Mouse (Mus musculus) forebrain, embryonic 14.5 days (tissue): ENCODE measurements around the gene Arhgap11a. TPM values are rescaled to one million over a fixed set of nuclear protein-coding genes. Genes with fewer than 3 reads are reported as not detected.

Experiments used
- ATAC-seq: fragments of 200-750 bp; cut with Nextera tagmentation; 2 replicates; pipeline ENCODE4 v1.8.0; 2017; ENCODE audit warnings: mild to moderate bottlenecking, moderate library complexity
- DNase-seq: peaks from one replicate; pipeline ENCODE4 v3.0.0-alpha.2; 2015; ENCODE audit warnings: low spot score
- H3K27ac ChIP-seq: fragments of 300-500 bp; sonication (generic); 2 replicates; pipeline ENCODE4 v1.5.1; 2014; ENCODE audit warnings: low read depth, mild to moderate bottlenecking, control low read depth, low read length, moderate library complexity
- H3K27me3 ChIP-seq: fragments of 300-500 bp; sonication (generic); replicated peaks from 2 replicates; pipeline ENCODE4 v1.6.1; 2014; ENCODE audit warnings: low read length, control low read depth, mixed read lengths; ENCODE audit not compliant: control insufficient read depth, insufficient read depth
- H3K36me3 ChIP-seq: fragments of 300-500 bp; sonication (generic); 2 replicates; pipeline ENCODE4 v1.6.1; 2014; ENCODE audit warnings: low read length, control low read depth; ENCODE audit not compliant: control insufficient read depth, insufficient read depth
- H3K4me1 ChIP-seq: fragments of 300-500 bp; sonication (generic); 2 replicates; pipeline ENCODE4 v1.6.1; 2014; ENCODE audit warnings: antibody characterized with exemption, low read length, control low read depth; ENCODE audit not compliant: control insufficient read depth, insufficient read depth
- H3K4me2 ChIP-seq: fragments of 300-500 bp; sonication (generic); 2 replicates; pipeline ENCODE4 v1.6.1; 2014; ENCODE audit warnings: mild to moderate bottlenecking, control low read depth, low read length
- H3K4me3 ChIP-seq: fragments of 300-500 bp; sonication (generic); 2 replicates; pipeline ENCODE4 v1.5.1; 2014; ENCODE audit warnings: low read depth, low read length, control low read depth
- H3K9ac ChIP-seq: fragments of 300-500 bp; sonication (generic); 2 replicates; pipeline ENCODE4 v1.6.1; 2014; ENCODE audit warnings: mild to moderate bottlenecking, low read length, control low read depth, moderate library complexity
- H3K9me3 ChIP-seq: fragments of 300-500 bp; sonication (generic); replicated peaks from 2 replicates; pipeline ENCODE4 v1.6.1; 2016; ENCODE audit warnings: low read length, control low read depth, mixed read lengths; ENCODE audit not compliant: control insufficient read depth
- WGBS: fragments of 180-500 bp; shearing (Covaris S2); extraction: QIAGEN DNeasy Blood & Tissue Kit; methylation state at CpG from one replicate; pipeline ENCODE4 v1.1.7; 2014; 5-methylcytosine and 5-hydroxymethylcytosine counted together
- polyA plus RNA-seq: library from polyadenylated mRNA; unstranded; fragments of >200 nt; fragmentation: Nextera tagmentation; extraction: Ambion mirVana; gene quantifications from 2 replicates; pipeline ENCODE4 v1.2.1, GENCODE M21; 2014

Gene Arhgap11a
- polyA plus RNA-seq, result 5.5 and 5.9 TPM in 2 replicates

DNA sequence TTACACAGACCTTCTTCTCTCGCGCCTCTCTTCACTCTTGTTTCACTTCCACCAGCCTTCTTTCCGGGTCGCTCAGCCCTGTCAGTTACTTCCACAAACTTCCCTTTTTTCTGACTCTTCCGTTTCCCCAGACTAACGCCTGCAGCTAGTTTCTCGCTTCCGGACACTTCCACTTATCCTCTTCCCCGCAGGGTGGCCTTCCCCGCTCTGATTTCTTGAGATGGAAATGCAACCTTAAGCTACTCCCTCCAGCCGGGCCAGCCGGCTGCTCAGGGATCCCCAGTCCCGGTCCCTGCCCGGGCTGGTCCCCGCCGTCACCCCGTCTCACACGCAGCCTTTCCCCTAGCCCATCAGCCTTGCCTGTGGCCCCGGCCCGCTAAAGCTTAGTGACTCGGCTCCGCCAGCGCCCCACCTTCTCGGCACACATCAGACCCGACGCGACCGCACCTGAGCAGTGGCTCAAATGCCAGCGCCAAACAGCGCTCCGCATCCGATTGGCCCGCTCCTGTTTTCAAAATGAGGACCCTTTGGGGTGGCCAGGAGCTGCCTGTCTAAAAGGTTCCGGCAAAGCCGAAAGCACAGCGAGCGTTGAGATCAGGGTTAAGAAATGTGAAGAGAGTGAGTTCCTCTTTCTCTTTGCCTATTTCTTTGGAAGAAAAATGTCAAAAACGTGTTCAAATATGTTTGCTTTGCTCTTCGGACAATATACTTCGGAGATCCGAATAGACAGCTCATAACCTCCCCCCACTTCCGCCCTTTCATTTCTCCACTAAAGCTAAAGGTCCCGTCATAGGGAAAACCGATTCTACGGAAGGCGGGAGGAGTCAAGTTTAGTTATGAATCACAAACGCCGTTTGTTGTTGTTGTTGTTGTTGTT is at the start of gene Arhgap11a:
Gene Arhgap11a (minus strand): TSS at position 417 of the 877 bp plus-strand sequence.
- H3K9me3 ChIP-seq, result no peaks in the 10 kb centered on the region
- peak within 1 kb of the TSS; percentile 49; the same call in 1 of the 2 replicates for H3K27ac ChIP-seq
- DNase-seq (peak; percentile 99), ATAC-seq (peak; percentile 97)
- H3K4me2 ChIP-seq, result peak within 1 kb of the TSS; percentile 82
- peaks cover 14% of the 10 kb centered on the region; the same call in 1 of the 2 replicates for H3K36me3 ChIP-seq
- H3K27me3 ChIP-seq, result no peaks in the 10 kb centered on the region
- WGBS, result under 1% methylated on average over 48 of the region's 48 CpGs
- peak within 1 kb of the TSS; percentile 68 for H3K9ac ChIP-seq
- H3K4me3 ChIP-seq, result peak within 1 kb of the TSS; percentile 83
- H3K4me1 ChIP-seq, result peaks cover 10% of the 10 kb centered on the region; the same call in 1 of the 2 replicates

DNA sequence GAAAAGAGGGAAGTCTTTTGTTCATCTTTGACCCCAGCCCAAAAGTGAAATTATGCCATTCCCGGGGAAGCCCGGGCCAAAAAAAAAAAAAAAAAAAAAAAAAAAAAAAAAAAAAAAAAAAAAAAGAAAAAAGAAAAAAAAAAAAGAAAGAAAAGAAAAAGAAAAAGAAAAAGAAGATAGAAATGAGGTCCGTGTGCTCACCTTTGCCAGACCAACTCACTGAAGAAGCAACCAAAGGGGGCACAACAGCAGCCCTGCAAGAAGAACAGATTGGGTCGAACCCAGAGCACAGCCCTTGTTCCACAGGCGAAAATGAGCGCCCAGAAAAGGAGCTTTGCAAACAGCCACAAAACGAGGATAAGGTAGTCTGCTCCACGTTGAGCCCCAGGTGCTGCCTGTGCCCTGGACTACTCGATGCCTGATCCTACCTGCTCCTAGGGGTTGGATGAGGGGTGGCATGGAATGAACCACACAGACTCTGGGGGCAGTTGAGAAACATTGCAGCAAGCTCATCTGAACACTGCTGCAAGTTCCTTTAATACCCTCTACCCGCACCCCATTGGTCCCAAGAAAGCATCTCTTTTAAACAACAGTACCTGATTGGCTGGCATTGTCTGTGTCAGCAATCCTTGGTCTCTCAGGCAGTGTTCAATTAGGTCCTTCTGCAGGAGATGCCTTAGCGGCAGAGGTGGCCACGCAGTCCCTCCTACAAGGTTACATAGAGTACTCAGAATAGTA is 45.1 kb upstream of the Arhgap11a start:
- Histone ChIP-seq H3K4me2 (no peak overlapping the region), H3K27ac (no peak overlapping the region), H3K4me3 (no peak overlapping the region), H3K36me3 (no peaks in the 10 kb centered on the region), H3K9me3 (no peaks in the 10 kb centered on the region), H3K4me1 (no peaks in the 10 kb centered on the region), H3K9ac (no peak overlapping the region), H3K27me3 (no peaks in the 10 kb centered on the region)
- DNase-seq (no peak), ATAC-seq (no peak)
- 81% methylated on average over 10 of the region's 12 CpGs for WGBS

- no peak overlapping the region for H3K27ac ChIP-seq
- ATAC-seq, result no peak
- no peaks in the 10 kb centered on the region for H3K4me1 ChIP-seq
- H3K9ac ChIP-seq, result no peak overlapping the region
- H3K4me2 ChIP-seq, result no peak overlapping the region
- H3K9me3 ChIP-seq, result no peaks in the 10 kb centered on the region
- H3K36me3 ChIP-seq, result no peaks in the 10 kb centered on the region
- WGBS, result 65% methylated on average over 4 of the region's 4 CpGs
- H3K27me3 ChIP-seq, result no peaks in the 10 kb centered on the region
- DNase-seq, result no peak
- no peak overlapping the region for H3K4me3 ChIP-seq
Measured at GRCm38 (mm10) chr2:113887166-113887565, 38.7 kb upstream of the Arhgap11a start.

DNA sequence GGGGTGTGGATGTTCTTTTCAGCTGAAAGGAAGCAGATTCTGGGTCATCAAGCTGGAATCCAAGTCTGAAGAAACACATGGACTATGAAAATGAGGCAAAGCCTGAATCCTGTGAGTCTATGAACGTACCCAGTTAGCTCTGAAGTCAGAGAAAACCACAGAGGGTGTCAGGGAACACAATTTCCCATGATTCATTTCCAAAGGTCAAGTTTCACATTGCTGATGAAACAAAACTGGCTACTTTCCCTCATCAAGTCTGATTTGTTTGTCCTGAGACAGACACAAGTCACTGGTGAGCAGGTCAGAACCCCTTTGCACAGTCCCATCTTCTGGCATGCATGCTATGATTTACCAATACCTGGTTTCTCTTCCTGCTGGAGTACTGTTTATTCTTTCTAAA is 37.6 kb upstream of the Arhgap11a start:
- no peak for ATAC-seq

DNA sequence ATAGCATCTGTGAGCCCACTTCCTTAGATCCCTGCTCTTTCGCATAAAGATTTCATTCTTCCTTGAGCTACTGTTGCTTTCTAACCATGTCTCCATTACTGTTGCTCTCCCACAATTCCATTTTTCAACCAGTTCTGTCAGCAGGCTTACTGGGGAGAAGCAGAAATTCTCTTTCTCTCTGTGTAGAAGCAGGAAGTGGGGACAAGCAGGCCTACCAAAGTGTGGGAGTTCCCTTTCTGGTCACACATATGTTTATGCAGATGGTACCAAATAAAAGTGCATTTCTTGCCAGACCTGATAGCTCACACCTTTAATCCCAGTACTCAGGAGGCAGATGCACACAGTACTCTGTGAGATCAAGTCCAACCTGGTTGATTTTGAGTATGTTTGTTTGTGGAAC is 21.7 kb upstream of the Arhgap11a start:
- ATAC-seq, result no peak
- no peaks in the 10 kb centered on the region for H3K9me3 ChIP-seq
- H3K4me3 ChIP-seq, result no peak overlapping the region
- no peaks in the 10 kb centered on the region for H3K36me3 ChIP-seq
- 94% methylated on average over 1 of the region's 1 CpGs for WGBS
- no peak overlapping the region for H3K9ac ChIP-seq
- no peak for DNase-seq
- no peaks in the 10 kb centered on the region for H3K27me3 ChIP-seq
- H3K4me1 ChIP-seq, result no peaks in the 10 kb centered on the region
- H3K27ac ChIP-seq, result no peak overlapping the region
- no peak overlapping the region for H3K4me2 ChIP-seq

More for the DNA sequence above, 37.6 kb upstream of the Arhgap11a start:
- no peaks in the 10 kb centered on the region for H3K4me1 ChIP-seq
- H3K27ac ChIP-seq, result no peak overlapping the region
- H3K4me2 ChIP-seq, result no peak overlapping the region
- no peaks in the 10 kb centered on the region for H3K27me3 ChIP-seq
- H3K9me3 ChIP-seq, result no peaks in the 10 kb centered on the region
- H3K4me3 ChIP-seq, result no peak overlapping the region
- DNase-seq, result no peak
- no peak overlapping the region for H3K9ac ChIP-seq
- H3K36me3 ChIP-seq, result no peaks in the 10 kb centered on the region
- WGBS, result 59% methylated on average over 1 of the region's 1 CpGs

GRCm38 (mm10) chr2:113868404-113868803 is 19.9 kb upstream of the Arhgap11a start:
- no peaks in the 10 kb centered on the region for H3K4me1 ChIP-seq
- ATAC-seq, result no peak
- no peaks in the 10 kb centered on the region for H3K36me3 ChIP-seq
- H3K9me3 ChIP-seq, result no peaks in the 10 kb centered on the region
- no peak overlapping the region for H3K4me3 ChIP-seq
- H3K9ac ChIP-seq, result no peak overlapping the region
- no peak overlapping the region for H3K27ac ChIP-seq
- WGBS, result 85% methylated on average over 4 of the region's 4 CpGs
- no peak overlapping the region for H3K4me2 ChIP-seq
- no peaks in the 10 kb centered on the region for H3K27me3 ChIP-seq
- no peak for DNase-seq

DNA sequence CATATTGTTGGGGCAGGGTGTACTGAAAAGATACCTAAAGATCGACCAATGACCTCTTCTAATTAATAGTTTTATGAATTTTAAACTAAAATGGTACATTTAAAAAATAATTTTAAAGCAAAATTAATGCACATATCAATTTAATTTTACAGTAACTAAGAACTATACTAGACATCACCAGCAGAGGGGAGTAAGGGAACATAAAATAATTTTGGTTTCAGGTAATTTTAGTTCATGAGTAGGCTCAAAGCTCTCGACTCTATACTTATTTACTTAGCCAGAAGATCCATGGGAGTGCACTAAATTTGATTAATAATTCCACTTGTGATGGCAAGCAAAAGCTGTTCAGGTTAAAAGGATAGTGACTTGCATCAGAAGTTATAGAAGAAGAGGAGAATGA is 17.7 kb upstream of the Arhgap11a start:
- no peaks in the 10 kb centered on the region for H3K9me3 ChIP-seq
- no peak overlapping the region for H3K27ac ChIP-seq
- no peaks in the 10 kb centered on the region for H3K4me1 ChIP-seq
- H3K9ac ChIP-seq, result no peak overlapping the region
- whole genome bisulfite sequencing, result 61% methylated on average over 2 of the region's 2 CpGs
- DNase-seq, result peak; percentile 57
- no peak overlapping the region for H3K4me3 ChIP-seq
- no peak for ATAC-seq
- no peaks in the 10 kb centered on the region for H3K27me3 ChIP-seq
- no peaks in the 10 kb centered on the region for H3K36me3 ChIP-seq
- no peak overlapping the region for H3K4me2 ChIP-seq

- peak; percentile 74 for ATAC-seq
- peak overlapping the region; percentile 49 for H3K4me2 ChIP-seq
Measured at GRCm38 (mm10) chr2:113849141-113849540, 680 bp upstream of the Arhgap11a start.

More at GRCm38 (mm10) chr2:113849141-113849540, 680 bp upstream of the Arhgap11a start:
- Histone ChIP-seq H3K27me3 (no peaks in the 10 kb centered on the region), H3K36me3 (peaks cover 9% of the 10 kb centered on the region; the same call in 1 of the 2 replicates), H3K9ac (peak overlapping the region; percentile 68), H3K4me1 (peaks cover 10% of the 10 kb centered on the region; the same call in 1 of the 2 replicates), H3K27ac (peak overlapping the region; percentile 49; the same call in 1 of the 2 replicates), H3K9me3 (no peaks in the 10 kb centered on the region), H3K4me3 (peak overlapping the region; percentile 83)
- WGBS, result 0% methylated on average over 3 of the region's 3 CpGs
- DNase-seq, result peak; percentile 69
